Mouse (Mus musculus): Measurements from ENCODE around the gene Dnajc16.

- TF ChIP-seq MAFK (IDR thresholded peaks at IDR 0.05; ENCODE audit: insufficient read depth, low read depth, low read length) (no peak), ZNF384 (IDR thresholded peaks at IDR 0.05; ENCODE audit: low read depth, low read length) (no peak), HCFC1 (IDR thresholded peaks at IDR 0.05; ENCODE audit: borderline replicate concordance, insufficient read depth, low read length) (no peak), ZC3H11A (IDR thresholded peaks at IDR 0.05; ENCODE audit: borderline replicate concordance, low read depth, low read length) (no peak), CHD2 (IDR thresholded peaks at IDR 0.05; ENCODE audit: low read depth, low read length) (no peak)
These were observed 56.1 kb downstream of the Dnajc16 start for GRCm38 (mm10) chr4:141734446-141735205.

Measured in ES-E14 (cell line).